Mouse (Mus musculus) lung, postnatal 0 days (tissue): ENCODE measurements around the gene Tagap.

ENCODE experiments used
- CTCF ChIP-seq: IDR thresholded peaks from 2 replicates; pipeline ENCODE4 v1.5.1; 2016; ENCODE audit warnings: antibody characterized with exemption, mild to moderate bottlenecking
- EP300 ChIP-seq: IDR thresholded peaks from 2 replicates; pipeline ENCODE4 v1.6.1; 2016; ENCODE audit warnings: antibody characterized with exemption, mild to moderate bottlenecking, control low read depth

GRCm38 (mm10) chr17:7928662-7929061 is 2.9 kb downstream of the Tagap start:
- TF ChIP-seq CTCF (no peak), EP300 (no peak)
